Mouse (Mus musculus) bone marrow macrophage, adult 2 months (primary cell): ENCODE measurements around the gene Krtap1-3.

Source experiments
- CTCF ChIP-seq: IDR thresholded peaks from 2 replicates; pipeline ENCODE4 v1.5.1; 2012; ENCODE audit warnings: low read depth, mild to moderate bottlenecking, low read length, moderate library complexity
- POLR2A ChIP-seq: IDR thresholded peaks from 2 replicates; pipeline ENCODE4 v1.6.1; 2012; ENCODE audit warnings: mild to moderate bottlenecking, low read depth, low read length, borderline replicate concordance

DNA sequence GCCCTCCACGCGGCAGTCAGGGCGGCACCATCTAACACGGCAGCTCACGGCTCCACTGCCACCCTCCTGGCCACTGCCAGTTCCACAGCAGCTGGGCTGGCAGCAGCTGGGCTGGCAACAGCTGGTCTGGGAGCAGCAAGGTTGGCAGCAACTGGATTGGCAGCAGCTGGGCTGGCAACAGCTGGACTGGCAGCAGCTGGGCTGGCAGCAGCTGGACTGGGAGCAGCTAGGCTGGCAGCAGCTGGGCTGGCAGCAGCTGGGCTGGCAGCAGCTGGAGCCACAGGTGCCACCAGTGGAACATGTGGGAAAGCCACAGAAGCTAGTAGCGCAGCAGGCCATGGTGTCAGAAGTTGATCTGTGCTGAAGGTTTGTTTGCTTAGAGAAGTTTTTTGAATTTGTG, at the start of gene Krtap1-3:
- TF ChIP-seq CTCF (no peak), POLR2A (no peak)
